Mouse (Mus musculus) spleen, adult 2 months (tissue): ENCODE measurements around the gene Gm45623.

Source experiments
- CTCF ChIP-seq: fragments of 200-500 bp; IDR thresholded peaks from 2 replicates; pipeline ENCODE4 v1.5.1; 2011; ENCODE audit warnings: mild to moderate bottlenecking, inconsistent platforms; ENCODE audit not compliant: insufficient read depth, insufficient read length, insufficient replicate concordance; ENCODE audit errors: extremely low read depth
- POLR2A ChIP-seq: fragments of 200-500 bp; IDR thresholded peaks from 2 replicates; pipeline ENCODE4 v1.6.1; 2011; ENCODE audit warnings: low read depth, low read length, inconsistent platforms

DNA sequence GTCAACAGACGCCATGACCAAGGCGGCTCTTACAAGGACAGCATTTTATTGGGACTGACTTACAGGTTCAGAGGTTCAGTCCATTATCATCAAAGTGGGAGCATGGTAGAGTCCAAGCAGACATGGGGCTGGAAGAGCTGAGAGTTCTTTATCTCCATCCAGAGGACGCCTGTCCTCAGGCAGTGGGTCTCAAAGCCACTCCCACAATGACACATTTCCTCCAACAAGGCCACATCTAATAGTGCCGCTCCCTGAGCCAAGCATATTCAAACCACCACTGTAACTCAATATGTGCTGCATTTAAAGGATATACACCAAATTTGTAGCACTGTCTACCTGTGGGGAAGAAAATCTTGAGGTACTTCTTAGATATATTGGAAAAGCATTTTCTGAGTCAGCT, 19.0 kb downstream of the Gm45623 start:
- TF ChIP-seq POLR2A (no peak), CTCF (no peak)
